Mouse (Mus musculus): Measurements from ENCODE around the gene Sirt6. TPM values are rescaled to one million over a fixed set of nuclear protein-coding genes. Genes with fewer than 3 reads are reported as not detected.
"Not testable (repeated sequence)": the region's sequence is repeated elsewhere in the genome, so short reads cannot be mapped to it uniquely, and the experiment has no call there.

The Sirt6 gene
- total RNA-seq (2014; fragmentation: Nextera tagmentation) (35.9 and 61.0 TPM in 2 replicates), total RNA-seq (2017) (6.0 and 6.6 TPM in 2 replicates), polyA plus RNA-seq (2012) (136 and 158 TPM in 2 replicates)

- DNase-seq (ENCODE audit: low spot score) (peak; percentile 86), ATAC-seq (ENCODE audit: extremely low read depth, insufficient number of reproducible peaks, low FRiP score, poor library complexity, severe bottlenecking) (peak; percentile 92)
- peak within 1 kb of the TSS; percentile 84 for H3K4me3 ChIP-seq (ENCODE audit: low read depth, low read length)
- peaks cover 61% of the 10 kb centered on the region for H3K4me1 ChIP-seq (ENCODE audit: insufficient read depth, low read depth, low read length)
- peaks cover 44% of the 10 kb centered on the region for H3K36me3 ChIP-seq (replicated peaks)
- peaks cover 2% of the 10 kb centered on the region; the same call in 1 of the 2 replicates for H3K27me3 ChIP-seq (ENCODE audit: insufficient read depth, low read length)
- no peak for TF ChIP-seq GATA1 (IDR thresholded peaks at IDR 0.05; ENCODE audit: borderline replicate concordance, low read length)
- TF ChIP-seq CTCF (IDR thresholded peaks at IDR 0.05; ENCODE audit: low read depth, low read length) = no peak
- no peak for TF ChIP-seq TAL1 (conservative IDR thresholded peaks at IDR 0.05; ENCODE audit: low read depth, low read length)
- no peak for TF ChIP-seq GATA2 (IDR thresholded peaks at IDR 0.05; ENCODE audit: borderline replicate concordance, low read depth, low read length)
- TF ChIP-seq POLR2AphosphoS5 (IDR thresholded peaks at IDR 0.05; ENCODE audit: insufficient replicate concordance, low read depth, low read length) = no peak
- H3K9me3 ChIP-seq (replicated peaks) = no peaks in the 10 kb centered on the region
Observed at GRCm38 (mm10) chr10:81626994-81627835, at the start of gene Sirt6. Gene Sirt6 (minus strand): TSS chr10:81627797.

GRCm38 (mm10) chr10:81656174-81656573 is 28.6 kb upstream of the Sirt6 start:
- Histone ChIP-seq H3K9me3 (replicated peaks) (peaks cover 40% of the 10 kb centered on the region), H3K4me1 (ENCODE audit: insufficient read depth, low read depth, low read length) (no peaks in the 10 kb centered on the region), H3K36me3 (replicated peaks) (peaks cover 61% of the 10 kb centered on the region), H3K4me3 (ENCODE audit: low read depth, low read length) (no peak overlapping the region), H3K27me3 (ENCODE audit: insufficient read depth, low read length) (no peaks in the 10 kb centered on the region)
- TF ChIP-seq GATA2 (IDR thresholded peaks at IDR 0.05; ENCODE audit: borderline replicate concordance, low read depth, low read length) = no peak
- TF ChIP-seq TAL1 (conservative IDR thresholded peaks at IDR 0.05; ENCODE audit: low read depth, low read length) = no peak
- no peak for TF ChIP-seq CTCF (IDR thresholded peaks at IDR 0.05; ENCODE audit: low read depth, low read length)
- no peak for TF ChIP-seq POLR2AphosphoS5 (IDR thresholded peaks at IDR 0.05; ENCODE audit: insufficient replicate concordance, low read depth, low read length)
- no peak for TF ChIP-seq GATA1 (IDR thresholded peaks at IDR 0.05; ENCODE audit: borderline replicate concordance, low read length)
- no peak for ATAC-seq (ENCODE audit: extremely low read depth, insufficient number of reproducible peaks, low FRiP score, poor library complexity, severe bottlenecking)
- no peak for DNase-seq (ENCODE audit: low spot score)

GRCm38 (mm10) chr10:81655178-81655577 is 27.6 kb upstream of the Sirt6 start:
- H3K36me3 ChIP-seq (replicated peaks) = peaks cover 71% of the 10 kb centered on the region
- peaks cover 41% of the 10 kb centered on the region for H3K9me3 ChIP-seq (replicated peaks)
- no peak for DNase-seq (ENCODE audit: low spot score)

GRCm38 (mm10) chr10:81648803-81649775 is 21.5 kb upstream of the Sirt6 start, which contains the start of gene Gm10778:
Gene Gm10778 (plus strand): TSS chr10:81649059.
- DNase-seq (ENCODE audit: low spot score) = peak; percentile 89
- Histone ChIP-seq H3K4me3 (ENCODE audit: low read depth, low read length) (peak within 1 kb of the TSS; percentile 73), H3K36me3 (replicated peaks) (peaks cover 56% of the 10 kb centered on the region), H3K4me1 (ENCODE audit: insufficient read depth, low read depth, low read length) (peaks cover 36% of the 10 kb centered on the region)
- H3K9me3 ChIP-seq (replicated peaks); H3K27me3 ChIP-seq (ENCODE audit: insufficient read depth, low read length): not testable (repeated sequence)
- ATAC-seq (ENCODE audit: extremely low read depth, insufficient number of reproducible peaks, low FRiP score, poor library complexity, severe bottlenecking) = peak; percentile 99

More at GRCm38 (mm10) chr10:81655178-81655577, 27.6 kb upstream of the Sirt6 start:
- TF ChIP-seq CTCF (IDR thresholded peaks at IDR 0.05; ENCODE audit: low read depth, low read length) (no peak), TAL1 (conservative IDR thresholded peaks at IDR 0.05; ENCODE audit: low read depth, low read length) (no peak), GATA1 (IDR thresholded peaks at IDR 0.05; ENCODE audit: borderline replicate concordance, low read length) (no peak), GATA2 (IDR thresholded peaks at IDR 0.05; ENCODE audit: borderline replicate concordance, low read depth, low read length) (no peak), POLR2AphosphoS5 (IDR thresholded peaks at IDR 0.05; ENCODE audit: insufficient replicate concordance, low read depth, low read length) (no peak)
- ATAC-seq (ENCODE audit: extremely low read depth, insufficient number of reproducible peaks, low FRiP score, poor library complexity, severe bottlenecking) = no peak
- H3K4me1 ChIP-seq (ENCODE audit: insufficient read depth, low read depth, low read length) = peaks cover 7% of the 10 kb centered on the region
- no peaks in the 10 kb centered on the region for H3K27me3 ChIP-seq (ENCODE audit: insufficient read depth, low read length)
- H3K4me3 ChIP-seq (ENCODE audit: low read depth, low read length) = no peak overlapping the region

- peaks cover 45% of the 10 kb centered on the region for H3K36me3 ChIP-seq (replicated peaks)
- TF ChIP-seq CTCF (IDR thresholded peaks at IDR 0.05; ENCODE audit: low read depth, low read length) (no peak; the same call in 1 of the 2 replicates), GATA2 (IDR thresholded peaks at IDR 0.05; ENCODE audit: borderline replicate concordance, low read depth, low read length) (no peak), GATA1 (IDR thresholded peaks at IDR 0.05; ENCODE audit: borderline replicate concordance, low read length) (no peak)
- no peak overlapping the region for H3K4me3 ChIP-seq (ENCODE audit: low read depth, low read length)
- DNase-seq (ENCODE audit: low spot score) = no peak
- no peak for ATAC-seq (ENCODE audit: extremely low read depth, insufficient number of reproducible peaks, low FRiP score, poor library complexity, severe bottlenecking)
- peaks cover 61% of the 10 kb centered on the region for H3K4me1 ChIP-seq (ENCODE audit: insufficient read depth, low read depth, low read length)
- H3K9me3 ChIP-seq (replicated peaks) = 0 out of 2 replicates have a peak, but pooled peaks cover 2% of the 10 kb centered on the region
- H3K27me3 ChIP-seq (ENCODE audit: insufficient read depth, low read length) = no peaks in the 10 kb centered on the region
Observed at GRCm38 (mm10) chr10:81646015-81646555, 18.5 kb upstream of the Sirt6 start.

- Histone ChIP-seq H3K9me3 (replicated peaks) (0 out of 2 replicates have a peak, but pooled peaks cover 2% of the 10 kb centered on the region), H3K36me3 (replicated peaks) (peaks cover 44% of the 10 kb centered on the region), H3K4me3 (ENCODE audit: low read depth, low read length) (no peak overlapping the region), H3K4me1 (ENCODE audit: insufficient read depth, low read depth, low read length) (peaks cover 59% of the 10 kb centered on the region), H3K27me3 (ENCODE audit: insufficient read depth, low read length) (no peaks in the 10 kb centered on the region)
- TF ChIP-seq TAL1 (conservative IDR thresholded peaks at IDR 0.05; ENCODE audit: low read depth, low read length) = no peak
- TF ChIP-seq GATA2 (IDR thresholded peaks at IDR 0.05; ENCODE audit: borderline replicate concordance, low read depth, low read length) = no peak
- no peak for TF ChIP-seq CTCF (IDR thresholded peaks at IDR 0.05; ENCODE audit: low read depth, low read length)
- TF ChIP-seq POLR2AphosphoS5 (IDR thresholded peaks at IDR 0.05; ENCODE audit: insufficient replicate concordance, low read depth, low read length) = no peak
- no peak for TF ChIP-seq GATA1 (IDR thresholded peaks at IDR 0.05; ENCODE audit: borderline replicate concordance, low read length)
- no peak for ATAC-seq (ENCODE audit: extremely low read depth, insufficient number of reproducible peaks, low FRiP score, poor library complexity, severe bottlenecking)
- no peak for DNase-seq (ENCODE audit: low spot score)
Observed at GRCm38 (mm10) chr10:81645391-81645790, 17.8 kb upstream of the Sirt6 start.

Measured in G1E (cell line).